Mouse (Mus musculus): ENCODE results near the gene Il22ra2. TPM values are rescaled to one million over a fixed set of nuclear protein-coding genes. Genes with fewer than 3 reads are reported as not detected.
A peak's percentile ranks its signal among the peaks of the same experiment; 100 is the strongest.

The Il22ra2 gene
- total RNA-seq (2015) (0.07 and 0.87 TPM in 2 replicates), total RNA-seq (2017) (0.73 TPM in 1 of 2 replicates, not detected in the other)

- peak; percentile 63 for ATAC-seq (ENCODE audit: poor library complexity, severe bottlenecking)
Measured at GRCm38 (mm10) chr10:19621408-19622048, at the start of gene Il22ra2. TSS of gene Il22ra2 (plus strand) at chr10:19621998.

GRCm38 (mm10) chr10:19577571-19577970 is 44.2 kb upstream of the Il22ra2 start:
- ATAC-seq (ENCODE audit: poor library complexity, severe bottlenecking) = peak; percentile 15

- ATAC-seq (ENCODE audit: poor library complexity, severe bottlenecking) = peak; percentile 28
Measured at GRCm38 (mm10) chr10:19578001-19578400, 43.8 kb upstream of the Il22ra2 start.

DNA sequence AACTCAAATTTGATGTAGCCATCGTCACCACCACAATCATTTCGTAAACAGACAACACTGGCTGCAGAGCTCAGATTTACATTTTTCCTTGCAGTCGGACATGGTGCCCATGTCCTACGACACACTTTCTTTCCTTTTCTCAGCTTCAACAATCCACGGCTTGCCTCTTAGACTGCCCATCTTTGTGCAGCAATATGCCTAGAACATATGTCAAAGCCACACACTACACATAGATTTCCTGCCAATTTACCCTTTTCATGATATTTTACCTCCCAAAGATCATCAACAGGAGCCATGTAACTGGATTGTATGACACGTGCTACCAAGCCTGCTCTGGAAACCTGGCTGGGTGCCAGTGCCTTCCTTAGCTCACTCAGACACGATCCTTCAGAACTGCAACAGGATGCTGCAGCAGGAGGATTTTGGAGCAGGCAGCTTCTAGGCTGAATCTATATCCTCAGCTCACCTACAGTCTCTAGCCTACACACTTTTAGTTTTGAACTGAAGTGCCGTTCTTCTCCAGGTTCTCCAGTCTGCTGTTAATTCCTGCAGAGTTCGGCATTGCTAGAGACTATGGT is 43.3 kb upstream of the Il22ra2 start:
- ATAC-seq (ENCODE audit: poor library complexity, severe bottlenecking) = peak; percentile 25; the same call in 1 of the 2 replicates

GRCm38 (mm10) chr10:19580660-19581059 is 41.1 kb upstream of the Il22ra2 start:
- ATAC-seq (ENCODE audit: poor library complexity, severe bottlenecking) = no peak

GRCm38 (mm10) chr10:19581844-19582582 is 39.8 kb upstream of the Il22ra2 start:
- 0 out of 2 replicates have a peak, but pooled peaks have one; percentile 9 for ATAC-seq (ENCODE audit: poor library complexity, severe bottlenecking)

DNA sequence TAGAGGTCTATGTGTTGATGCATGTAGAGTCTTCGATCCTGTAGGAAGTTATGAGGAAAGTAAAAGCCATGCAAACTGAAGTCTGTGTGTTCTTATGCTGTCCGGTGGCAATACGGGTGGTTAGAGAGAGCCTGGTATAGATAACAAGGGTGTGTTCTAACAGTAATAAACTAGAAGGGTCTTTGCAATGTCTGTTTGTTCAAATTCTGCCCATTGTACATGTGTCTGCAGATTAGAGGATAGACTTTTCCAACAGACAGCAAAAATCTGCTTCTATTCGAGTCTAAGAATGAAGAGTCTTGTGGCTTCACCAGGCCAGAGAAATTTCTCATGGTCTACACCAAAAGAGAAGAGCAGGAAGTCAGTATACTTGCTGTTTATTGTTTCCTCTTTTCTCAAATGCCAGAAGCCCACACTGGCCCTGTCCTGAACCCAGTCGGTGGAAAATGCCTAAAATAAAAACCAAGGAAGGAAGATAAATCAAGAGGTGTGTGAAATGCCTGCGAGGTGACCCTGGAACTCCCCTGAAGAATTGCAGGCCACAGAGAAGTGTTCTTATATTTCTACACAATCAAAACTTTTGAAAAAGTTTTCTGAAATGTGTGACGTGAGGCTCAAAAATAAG is 38.9 kb upstream of the Il22ra2 start:
- peak; percentile 29; the same call in 1 of the 2 replicates for ATAC-seq (ENCODE audit: poor library complexity, severe bottlenecking)

GRCm38 (mm10) chr10:19584064-19584463 is 37.7 kb upstream of the Il22ra2 start:
- ATAC-seq (ENCODE audit: poor library complexity, severe bottlenecking) = peak; percentile 92

GRCm38 (mm10) chr10:19584846-19585245 is 37.0 kb upstream of the Il22ra2 start:
- ATAC-seq (ENCODE audit: poor library complexity, severe bottlenecking) = no peak

DNA sequence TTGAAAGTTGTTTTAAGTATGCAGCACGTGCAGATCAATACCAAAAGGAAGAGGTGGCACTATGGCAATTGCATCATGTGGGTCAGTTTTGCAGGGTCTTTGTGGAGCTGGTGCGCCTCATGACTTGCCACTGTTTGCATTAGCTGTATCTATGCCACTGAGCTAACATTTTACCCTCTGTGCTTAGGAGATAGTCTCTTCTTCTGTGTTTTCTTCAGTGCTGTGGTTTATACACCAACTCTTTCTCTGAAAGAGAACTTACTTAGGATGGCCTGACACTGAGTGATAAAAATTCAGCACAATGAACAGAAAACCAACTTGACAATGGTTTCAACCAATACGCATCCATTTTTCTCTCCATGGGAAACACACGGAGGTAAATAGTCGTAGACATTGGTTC is 35.9 kb upstream of the Il22ra2 start:
- no peak for ATAC-seq (ENCODE audit: poor library complexity, severe bottlenecking)

DNA sequence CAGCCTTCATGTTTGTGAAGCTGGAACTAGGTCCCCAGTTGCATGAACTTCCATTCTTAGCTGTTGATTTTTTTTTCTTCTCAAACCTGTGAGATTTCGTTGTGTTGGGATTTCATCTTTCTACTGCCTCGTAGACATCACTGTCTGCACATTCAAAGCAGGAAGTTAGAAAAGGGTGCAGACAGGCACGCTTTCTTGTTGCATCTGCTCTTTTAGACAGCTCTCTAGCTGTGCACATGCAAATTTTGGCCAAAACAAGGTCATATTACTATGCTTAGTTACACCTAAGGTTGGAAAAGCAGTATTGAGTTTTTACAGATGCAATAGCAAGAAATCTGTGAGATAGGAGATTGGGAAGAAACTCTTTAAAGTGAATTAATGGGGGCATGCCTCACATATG is 34.5 kb upstream of the Il22ra2 start:
- ATAC-seq (ENCODE audit: poor library complexity, severe bottlenecking) = no peak

DNA sequence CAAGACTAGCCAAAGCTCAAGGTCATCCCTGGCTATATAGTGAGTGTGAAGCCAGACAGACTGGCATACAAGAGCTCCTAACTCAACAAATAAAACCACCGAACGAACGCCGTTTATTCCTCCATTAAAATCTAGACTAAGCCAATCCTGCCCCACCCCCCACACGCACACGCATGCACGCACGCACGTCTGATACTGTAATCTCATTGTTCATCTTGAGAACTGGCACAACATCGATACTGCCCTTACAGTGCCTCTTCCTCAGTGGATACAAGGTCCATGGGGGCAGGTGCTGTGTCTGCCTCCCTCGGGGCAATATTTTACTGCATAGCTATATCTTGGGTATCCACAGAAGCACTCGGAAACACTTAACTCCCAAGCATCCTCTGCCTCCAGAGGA is 32.2 kb upstream of the Il22ra2 start:
- no peak for ATAC-seq (ENCODE audit: poor library complexity, severe bottlenecking)

- peak; percentile 61; the same call in 1 of the 2 replicates for ATAC-seq (ENCODE audit: poor library complexity, severe bottlenecking)
Measured at GRCm38 (mm10) chr10:19591286-19591640, 30.5 kb upstream of the Il22ra2 start.

DNA sequence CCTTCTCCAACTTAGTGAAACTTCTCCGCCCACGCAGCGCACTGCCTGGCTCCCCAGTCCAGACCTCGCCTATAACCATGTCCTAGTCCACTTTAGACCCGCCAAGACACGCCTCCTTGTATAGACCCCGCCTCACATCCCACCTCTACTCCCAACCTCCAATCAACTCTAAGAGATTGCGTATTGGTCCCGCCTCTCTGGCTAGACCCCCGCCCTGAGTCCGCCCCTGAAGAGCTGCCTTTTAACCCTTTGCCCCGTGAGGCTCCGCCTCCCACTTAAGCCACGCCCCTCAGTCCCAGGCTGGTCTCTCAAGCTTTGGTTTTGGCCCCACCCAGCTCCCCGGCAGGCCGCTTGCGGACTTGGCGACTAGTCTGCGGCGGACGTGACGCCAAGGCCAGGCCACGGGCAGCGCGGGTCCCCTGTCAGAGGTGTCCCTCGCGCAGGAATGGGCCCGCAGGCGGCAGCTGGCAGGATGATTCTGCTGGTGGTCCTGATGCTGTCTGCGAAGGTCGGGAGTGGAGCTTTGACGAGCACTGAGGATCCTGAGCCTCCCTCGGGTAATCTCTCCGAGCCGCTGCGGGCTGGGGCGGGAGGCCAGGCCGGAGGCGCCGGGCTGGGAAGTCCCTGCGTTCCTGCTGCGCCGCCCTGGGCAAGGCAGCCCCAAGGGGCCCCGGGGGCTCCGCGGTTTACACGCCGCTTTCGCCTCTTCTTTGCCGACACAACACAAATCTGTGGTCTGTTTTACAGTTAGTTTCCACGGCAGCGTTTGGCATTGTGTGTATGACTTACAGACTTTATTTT is 30.0 kb upstream of the Il22ra2 start, which contains the start of gene Ifngr1:
Ifngr1 (plus strand) TSS at position 309 of the 801 bp plus-strand sequence.
- ATAC-seq (ENCODE audit: poor library complexity, severe bottlenecking) = peak; percentile 79

GRCm38 (mm10) chr10:19592556-19592955 is 29.2 kb upstream of the Il22ra2 start:
- no peak for ATAC-seq (ENCODE audit: poor library complexity, severe bottlenecking)

DNA sequence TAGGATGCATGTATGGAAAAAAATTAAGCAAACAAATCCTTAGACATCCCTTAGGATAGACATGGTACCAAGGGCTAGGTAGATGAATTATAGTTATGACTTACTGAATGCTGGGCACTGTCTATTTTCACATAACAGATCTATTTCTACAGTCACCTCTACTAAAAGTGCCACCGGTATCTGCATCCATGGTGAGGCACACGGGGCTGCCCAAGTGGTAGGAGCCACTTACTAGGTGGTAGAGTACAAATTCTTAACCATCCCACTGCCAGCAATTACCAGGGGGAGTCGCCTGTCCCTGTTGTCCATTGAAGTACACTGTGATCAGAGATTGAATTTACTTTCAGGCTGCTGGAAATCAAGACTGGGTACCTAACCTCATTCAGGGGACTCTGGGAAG is 28.5 kb upstream of the Il22ra2 start:
- no peak for ATAC-seq (ENCODE audit: poor library complexity, severe bottlenecking)

DNA sequence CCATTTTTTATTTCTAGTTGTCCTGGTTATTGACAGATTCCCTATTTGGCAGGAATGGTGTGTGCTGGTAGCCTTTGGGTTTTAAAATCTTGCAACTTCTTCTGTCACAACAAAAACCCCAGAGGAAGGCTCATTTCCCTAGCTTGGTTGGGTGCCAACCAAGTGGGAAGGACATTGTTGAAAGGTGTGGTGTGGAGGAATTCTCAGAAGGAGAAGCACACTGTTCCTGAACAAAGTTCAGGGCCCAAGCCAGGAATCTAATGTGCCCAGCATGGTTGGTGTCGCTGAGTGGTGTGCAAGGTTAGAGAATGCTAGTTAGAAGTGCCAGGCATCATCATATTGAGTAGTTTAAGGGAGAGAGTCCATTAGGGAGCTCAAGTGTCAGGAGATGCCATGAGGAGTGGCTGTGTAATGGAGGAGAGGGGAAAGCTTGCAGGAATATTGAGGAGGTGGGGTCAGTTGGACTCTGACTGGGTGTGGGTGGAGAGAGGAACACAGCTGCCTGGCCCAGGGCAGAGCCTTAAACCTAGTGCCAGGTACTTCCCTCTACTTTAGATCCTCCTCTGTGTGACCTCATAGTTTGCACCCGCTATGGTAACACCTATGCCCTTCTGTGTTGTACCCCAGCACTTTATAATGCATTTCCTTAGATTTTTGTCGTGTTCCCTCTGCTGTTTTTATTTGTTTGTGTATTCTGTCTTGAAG is 27.4 kb upstream of the Il22ra2 start:
- peak; percentile 26; the same call in 1 of the 2 replicates for ATAC-seq (ENCODE audit: poor library complexity, severe bottlenecking)

DNA sequence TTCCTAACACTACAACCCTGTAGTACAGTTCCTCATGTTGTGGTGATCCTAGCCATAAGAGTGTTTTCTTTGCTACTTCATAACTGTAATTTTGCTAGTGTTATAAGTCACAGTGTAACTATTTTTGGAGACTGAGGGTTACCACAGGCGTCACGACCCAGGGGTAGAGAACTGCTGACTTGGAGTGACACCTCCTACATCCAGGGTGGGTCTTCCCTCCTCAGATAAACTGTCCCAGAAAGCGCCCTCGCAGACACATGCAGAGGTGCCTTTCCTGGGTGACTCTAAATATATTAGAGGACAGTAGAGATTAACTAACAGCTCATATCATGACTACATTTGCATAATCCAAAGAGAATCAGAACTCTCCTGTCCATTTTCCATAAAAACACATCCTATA is 24.9 kb upstream of the Il22ra2 start:
- no peak for ATAC-seq (ENCODE audit: poor library complexity, severe bottlenecking)

- ATAC-seq (ENCODE audit: poor library complexity, severe bottlenecking) = peak; percentile 43
Measured at GRCm38 (mm10) chr10:19598091-19598490, 23.7 kb upstream of the Il22ra2 start.
